9 mouse cellular contexts compared by ENCODE assay signal in genomic region chr11:76845275-76845980, GRCm38 (mm10). TPM values are rescaled to one million over a fixed set of nuclear protein-coding genes. Genes with fewer than 3 reads are reported as not detected.
DNase-seq lines count a peak whose midpoint lies in the region; ATAC-seq and TF ChIP-seq lines count a peak whose summit lies in the region.
"Had no signal": no experiment of that assay in that cellular context is flagged by ENCODE, and none has a peak within 500 bp of the region (broad histone marks: within the 10 kb centered on the region; RNA-seq: fewer than 3 reads in every experiment).

No protein-coding gene starts in this region.

- in situ Hi-C loops in ES-E14 (cut with MboI; ENCODE audit: low sequenced_read_pairs in 2 of 2, unreplicated experiment in 2 of 2) = no loop called here

- peak overlapping the region; percentile 98 for H3K4me2 ChIP-seq in forebrain, embryonic 14.5 days (ENCODE audit: low read length)
- H3K4me2 ChIP-seq in intestine, embryonic 14.5 days (ENCODE audit: low read length) = peak overlapping the region; percentile 90
- H3K4me2 ChIP-seq in liver, embryonic 15.5 days = peak overlapping the region; percentile 98

- no peak for ATAC-seq in forebrain, embryonic 14.5 days
- ATAC-seq in intestine, embryonic 14.5 days (replicated peaks; ENCODE audit: low FRiP score, low TSS enrichment, low read depth) = no peak
- ATAC-seq in liver, embryonic 15.5 days (ENCODE audit: insufficient read depth) = no peak

- H3K9ac ChIP-seq in ES-E14 (ENCODE audit: insufficient read depth, low read depth, low read length, poor library complexity, severe bottlenecking) = no peak overlapping the region
- peak overlapping the region; percentile 89 for H3K9ac ChIP-seq in forebrain, embryonic 14.5 days (ENCODE audit: low read length)
- H3K9ac ChIP-seq in intestine, embryonic 14.5 days (ENCODE audit: low read length) = peak overlapping the region; percentile 71
- H3K9ac ChIP-seq in liver, embryonic 15.5 days = peak overlapping the region; percentile 88

- H3K4me1 ChIP-seq in ES-E14 (ENCODE audit: control insufficient read depth in 2 of 2, insufficient read depth in 2 of 2, low read length in 2 of 2, poor library complexity in 1 of 2) = peaks cover 0 to 3% of the 10 kb centered on the region in 2 experiments; a peak in 1 of 4 replicates
- H3K4me1 ChIP-seq in forebrain, embryonic 14.5 days (ENCODE audit: control insufficient read depth, insufficient read depth, low read length) = peaks cover 25% of the 10 kb centered on the region
- peaks cover 30% of the 10 kb centered on the region for H3K4me1 ChIP-seq in intestine, embryonic 14.5 days (replicated peaks; ENCODE audit: control insufficient read depth, insufficient read depth, low read length)
- H3K4me1 ChIP-seq in liver, embryonic 15.5 days (replicated peaks) = peaks cover 53% of the 10 kb centered on the region

- no peaks in the 10 kb centered on the region for H3K36me3 ChIP-seq in ES-E14 (ENCODE audit: control insufficient read depth, insufficient read depth, low read length, poor library complexity, severe bottlenecking)
- no peaks in the 10 kb centered on the region for H3K36me3 ChIP-seq in forebrain, embryonic 14.5 days (ENCODE audit: control insufficient read depth, insufficient read depth, low read length)
- no peaks in the 10 kb centered on the region for H3K36me3 ChIP-seq in intestine, embryonic 14.5 days (ENCODE audit: control insufficient read depth, insufficient read depth, low read length)
- no peaks in the 10 kb centered on the region for H3K36me3 ChIP-seq in liver, embryonic 15.5 days (replicated peaks)

- 42% methylated on average over 15 of the region's 15 CpGs for WGBS in forebrain, embryonic 14.5 days
- WGBS in intestine, embryonic 14.5 days = 30% methylated on average over 15 of the region's 15 CpGs
- 21% methylated on average over 15 of the region's 15 CpGs for WGBS in liver, embryonic 15.5 days (ENCODE audit: insufficient replicate concordance)

- H3K27me3 ChIP-seq in forebrain, embryonic 14.5 days (replicated peaks; ENCODE audit: control insufficient read depth, insufficient read depth, low read length) = no peaks in the 10 kb centered on the region
- H3K27me3 ChIP-seq in intestine, embryonic 14.5 days (replicated peaks; ENCODE audit: control insufficient read depth, insufficient read depth, low read length) = no peaks in the 10 kb centered on the region
- H3K27me3 ChIP-seq in liver, embryonic 15.5 days = peaks cover 17% of the 10 kb centered on the region; the same call in 1 of the 2 replicates

- peak; percentile 37 to 49 for DNase-seq in cerebellum, postnatal 25 days
- DNase-seq in cerebellum, adult 8-10 months = no peak
- DNase-seq in ES-E14 (ENCODE audit: low read depth, low spot score) = no peak
- no peak for DNase-seq in forebrain, embryonic 14.5 days (ENCODE audit: low spot score)
- DNase-seq in intestine, embryonic 14.5 days (ENCODE audit: low spot score) = peak; percentile 64
- DNase-seq in natural killer cell, adult 2 months (ENCODE audit: low spot score in 2 of 2) = peak; percentile 82 to 84
- no peak for DNase-seq in ovary, postnatal 14 days (ENCODE audit: low spot score)

- no peaks in the 10 kb centered on the region for H3K9me3 ChIP-seq in ES-E14 (ENCODE audit: control insufficient read depth, insufficient read depth, low read depth, low read length)
- H3K9me3 ChIP-seq in forebrain, embryonic 14.5 days (replicated peaks; ENCODE audit: control insufficient read depth, low read length) = no peaks in the 10 kb centered on the region
- H3K9me3 ChIP-seq in intestine, embryonic 14.5 days (ENCODE audit: control insufficient read depth, low read length) = no peaks in the 10 kb centered on the region
- H3K9me3 ChIP-seq in liver, embryonic 15.5 days (replicated peaks) = no peaks in the 10 kb centered on the region

- H3K4me3 ChIP-seq in ES-E14 (ENCODE audit: insufficient read depth in 1 of 2, low read depth in 1 of 2, low read length in 2 of 2, poor library complexity in 1 of 2, severe bottlenecking in 1 of 2) = peak overlapping the region; percentile 82 to 83; a peak in 3 of 4 replicates
- peak overlapping the region; percentile 94 for H3K4me3 ChIP-seq in forebrain, embryonic 14.5 days (ENCODE audit: low read depth, low read length)
- peak overlapping the region; percentile 69 for H3K4me3 ChIP-seq in intestine, embryonic 14.5 days (ENCODE audit: low read depth, low read length)
- peak overlapping the region; percentile 95 for H3K4me3 ChIP-seq in liver, embryonic 15.5 days (replicated peaks)

- no peak overlapping the region for H3K27ac ChIP-seq in ES-E14 (ENCODE audit: insufficient read depth, low read depth, low read length, poor library complexity, severe bottlenecking)
- no peak overlapping the region for H3K27ac ChIP-seq in forebrain, embryonic 14.5 days (ENCODE audit: low read depth, low read length)
- H3K27ac ChIP-seq in intestine, embryonic 14.5 days (ENCODE audit: low read depth) = no peak overlapping the region
- H3K27ac ChIP-seq in liver, embryonic 15.5 days (replicated peaks) = peak overlapping the region; percentile 82

TF ChIP-seq in ES-E14, 5 proteins besides CTCF, POLR2A, EP300 and RAD21:
- TF ChIP-seq CHD2 (IDR thresholded peaks at IDR 0.05; ENCODE audit: low read depth, low read length) = no peak
- TF ChIP-seq ZC3H11A (IDR thresholded peaks at IDR 0.05; ENCODE audit: borderline replicate concordance, low read depth, low read length) = no peak
- no peak for TF ChIP-seq HCFC1 (IDR thresholded peaks at IDR 0.05; ENCODE audit: borderline replicate concordance, insufficient read depth, low read length)
- no peak for TF ChIP-seq ZNF384 (IDR thresholded peaks at IDR 0.05; ENCODE audit: low read depth, low read length)
- no peak for TF ChIP-seq MAFK (IDR thresholded peaks at IDR 0.05; ENCODE audit: insufficient read depth, low read depth, low read length)

RNA-seq across cellular contexts. Expression of gene Cpd, which starts 1.4 kb away (rescaled TPM):
- total RNA-seq in ES-E14 (2012; rRNA removed) = 25.3 and 27.8 TPM in 2 replicates
- 8.0 and 9.8 TPM in 2 replicates for polyA plus RNA-seq in forebrain, embryonic 14.5 days (2014; fragmentation: Nextera tagmentation; extraction: Ambion mirVana)
- 17.5 and 20.9 TPM in 2 replicates for polyA plus RNA-seq in intestine, embryonic 14.5 days (2014; fragmentation: Nextera tagmentation; extraction: Ambion mirVana)
- polyA plus RNA-seq in liver, embryonic 15.5 days (2015; fragmentation: Nextera tagmentation; extraction: Ambion mirVana) = 4.7 and 4.8 TPM in 2 replicates

RNA-seq across cellular contexts. Expression of gene Tmigd1, which starts 56.5 kb away (rescaled TPM):
- total RNA-seq in ES-E14 (2012; rRNA removed) = not detected in 2 replicates
- not detected in 2 replicates for polyA plus RNA-seq in forebrain, embryonic 14.5 days (2014; fragmentation: Nextera tagmentation; extraction: Ambion mirVana)
- 0.26 and 0.43 TPM in 2 replicates for polyA plus RNA-seq in intestine, embryonic 14.5 days (2014; fragmentation: Nextera tagmentation; extraction: Ambion mirVana)
- polyA plus RNA-seq in liver, embryonic 15.5 days (2015; fragmentation: Nextera tagmentation; extraction: Ambion mirVana) = not detected in 2 replicates
- total RNA-seq: layer of hippocampus, postnatal 14 days had no signal

Comparison
In these comparisons a context has a peak if more than half of its experiments do, and no peak if none do; other contexts are left out.
1. DNase-seq: peak in cerebellum, postnatal 25 days (2 of 2), intestine, embryonic 14.5 days (single experiment) and natural killer cell, adult 2 months (2 of 2); none in cerebellum, adult 8-10 months (single experiment), ES-E14 (single experiment), forebrain, embryonic 14.5 days (single experiment) and ovary, postnatal 14 days (single experiment).
2. Peak in every context shown above with its lines, with median percentiles within 50 percentile points of each other: H3K4me3 ChIP-seq and H3K4me2 ChIP-seq.